Mouse (Mus musculus) neural tube, embryonic 10.5 days (tissue): ENCODE data around the gene Epm2a.

Experiments used
- DNase-seq: peaks from one replicate; pipeline ENCODE4 v3.0.0-alpha.2; 2017; ENCODE audit warnings: low spot score; ENCODE audit errors: extremely low spot score

Gene Epm2a

GRCm38 (mm10) chr10:11420071-11420470, 76.9 kb downstream of the Epm2a start:
- no peak for DNase-seq

- no peak for DNase-seq
Measured at GRCm38 (mm10) chr10:11429059-11429812, 86.0 kb downstream of the Epm2a start.

DNA sequence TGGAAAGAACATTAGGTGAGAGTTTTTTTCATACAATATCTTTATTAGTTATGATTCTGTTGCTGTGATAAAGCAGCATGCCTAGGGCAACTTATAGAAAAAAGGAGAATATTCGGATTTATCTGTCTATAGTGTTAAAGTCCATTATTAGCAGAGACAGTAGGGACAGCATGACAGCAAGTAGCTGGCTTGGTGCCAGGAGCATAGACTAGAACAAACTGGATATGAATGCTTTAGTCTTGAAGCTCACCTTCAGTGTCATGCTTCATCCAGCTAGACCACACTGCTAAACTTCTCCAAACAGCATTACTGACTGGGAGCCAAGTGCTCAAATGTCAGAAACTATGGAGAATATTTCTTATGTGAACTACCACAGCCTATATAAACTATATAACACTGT, 93.8 kb downstream of the Epm2a start:
- no peak for DNase-seq

- DNase-seq: no peak
Measured at GRCm38 (mm10) chr10:11438461-11438860, 95.3 kb downstream of the Epm2a start.

GRCm38 (mm10) chr10:11439342-11439741, 96.1 kb downstream of the Epm2a start:
- no peak for DNase-seq

- peak; percentile 74 for DNase-seq
Measured at GRCm38 (mm10) chr10:11449556-11450305, 106.5 kb downstream of the Epm2a start.

GRCm38 (mm10) chr10:11452537-11452936, 109.3 kb downstream of the Epm2a start:
- no peak for DNase-seq

GRCm38 (mm10) chr10:11457445-11457844, 114.2 kb downstream of the Epm2a start:
- DNase-seq: no peak

- DNase-seq: peak; percentile 98
Measured at GRCm38 (mm10) chr10:11491956-11492355, 148.8 kb downstream of the Epm2a start.
